Mouse (Mus musculus): Measurements from ENCODE around the gene Tut1. TPM values are rescaled to one million over a fixed set of nuclear protein-coding genes. Genes with fewer than 3 reads are reported as not detected.
"Not testable (repeated sequence)": the region's sequence is repeated elsewhere in the genome, so short reads cannot be mapped to it uniquely, and the experiment has no call there.

Gene Tut1
- polyA plus RNA-seq, 1 experiment: 19.1 TPM

- Histone ChIP-seq H3K4me1 (ENCODE audit: control insufficient read depth, insufficient read depth, low read length) (peaks cover 1% of the 10 kb centered on the region), H3K4me3 (replicated peaks; ENCODE audit: control insufficient read depth, low read depth, low read length) (no peak overlapping the region), H3K27ac (ENCODE audit: control insufficient read depth, insufficient read depth, low read depth, low read length, poor library complexity) (no peak overlapping the region)
- 81% methylated on average over 10 of the region's 10 CpGs for WGBS
- TF ChIP-seq CTCF (IDR thresholded peaks at IDR 0.05; ENCODE audit: control insufficient read depth, insufficient read depth, low read length): no peak
- no peak for TF ChIP-seq POLR2A (IDR thresholded peaks at IDR 0.05; ENCODE audit: borderline replicate concordance, control insufficient read depth, low read depth, low read length)
These were observed 41.4 kb downstream of the Tut1 start for GRCm38 (mm10) chr19:8994813-8995607.

GRCm38 (mm10) chr19:8996601-8997000 lies 43.0 kb downstream of the Tut1 start:
- Histone ChIP-seq H3K27ac (ENCODE audit: control insufficient read depth, insufficient read depth, low read depth, low read length, poor library complexity) (no peak overlapping the region), H3K4me1 (ENCODE audit: control insufficient read depth, insufficient read depth, low read length) (peaks cover 1% of the 10 kb centered on the region; the same call in 1 of the 2 replicates)

GRCm38 (mm10) chr19:8997546-8997945 lies 43.9 kb downstream of the Tut1 start:
- Histone ChIP-seq H3K4me1 (ENCODE audit: control insufficient read depth, insufficient read depth, low read length) (peaks cover 1% of the 10 kb centered on the region; the same call in 1 of the 2 replicates), H3K4me3 (replicated peaks; ENCODE audit: control insufficient read depth, low read depth, low read length) (no peak overlapping the region), H3K27ac (ENCODE audit: control insufficient read depth, insufficient read depth, low read depth, low read length, poor library complexity) (0 out of 2 replicates have a peak overlapping the region, but pooled peaks have one; percentile 2)
- TF ChIP-seq CTCF (IDR thresholded peaks at IDR 0.05; ENCODE audit: control insufficient read depth, insufficient read depth, low read length) (no peak), POLR2A (IDR thresholded peaks at IDR 0.05; ENCODE audit: borderline replicate concordance, control insufficient read depth, low read depth, low read length) (no peak)
- 21% methylated on average over 4 of the region's 4 CpGs for WGBS

More at GRCm38 (mm10) chr19:8996601-8997000, 43.0 kb downstream of the Tut1 start:
- H3K4me3 ChIP-seq (replicated peaks; ENCODE audit: control insufficient read depth, low read depth, low read length): no peak overlapping the region
- whole genome bisulfite sequencing: 87% methylated on average over 6 of the region's 6 CpGs
- TF ChIP-seq CTCF (IDR thresholded peaks at IDR 0.05; ENCODE audit: control insufficient read depth, insufficient read depth, low read length) (no peak), POLR2A (IDR thresholded peaks at IDR 0.05; ENCODE audit: borderline replicate concordance, control insufficient read depth, low read depth, low read length) (no peak)

- no peak overlapping the region for H3K27ac ChIP-seq (ENCODE audit: control insufficient read depth, insufficient read depth, low read depth, low read length, poor library complexity)
- no peak for TF ChIP-seq CTCF (IDR thresholded peaks at IDR 0.05; ENCODE audit: control insufficient read depth, insufficient read depth, low read length)
- no peak for TF ChIP-seq POLR2A (IDR thresholded peaks at IDR 0.05; ENCODE audit: borderline replicate concordance, control insufficient read depth, low read depth, low read length)
- H3K4me1 ChIP-seq (ENCODE audit: control insufficient read depth, insufficient read depth, low read length): no peaks in the 10 kb centered on the region
- WGBS: 74% methylated on average over 6 of the region's 6 CpGs
- no peak overlapping the region for H3K4me3 ChIP-seq (replicated peaks; ENCODE audit: control insufficient read depth, low read depth, low read length)
These were observed 44.9 kb downstream of the Tut1 start for GRCm38 (mm10) chr19:8998546-8998945.

DNA sequence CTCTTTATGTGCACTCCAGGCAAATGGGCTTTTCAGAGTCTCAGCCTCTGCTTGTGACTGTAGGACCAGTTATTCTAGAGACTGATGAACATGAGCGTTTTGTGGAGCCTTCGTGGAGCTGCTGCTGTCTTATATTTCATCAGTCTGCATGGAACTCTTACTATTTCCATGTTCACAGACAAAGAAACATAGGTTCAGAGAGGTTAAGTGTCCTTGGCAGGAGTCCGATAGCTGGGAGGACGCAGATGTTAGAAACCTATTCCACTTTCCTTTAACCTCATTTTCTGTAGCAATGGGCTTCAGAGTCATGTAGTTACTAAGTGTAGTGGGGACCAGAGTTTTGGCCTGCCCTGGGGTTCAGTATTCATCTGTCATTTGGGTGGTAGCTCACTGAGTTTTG lies 45.6 kb downstream of the Tut1 start:
- Histone ChIP-seq H3K27ac (ENCODE audit: control insufficient read depth, insufficient read depth, low read depth, low read length, poor library complexity) (no peak overlapping the region), H3K4me1 (ENCODE audit: control insufficient read depth, insufficient read depth, low read length) (no peaks in the 10 kb centered on the region), H3K4me3 (replicated peaks; ENCODE audit: control insufficient read depth, low read depth, low read length) (no peak overlapping the region)
- TF ChIP-seq POLR2A (IDR thresholded peaks at IDR 0.05; ENCODE audit: borderline replicate concordance, control insufficient read depth, low read depth, low read length) (no peak), CTCF (IDR thresholded peaks at IDR 0.05; ENCODE audit: control insufficient read depth, insufficient read depth, low read length) (no peak)
- WGBS: 83% methylated on average over 4 of the region's 4 CpGs

GRCm38 (mm10) chr19:9006915-9007314 lies 53.3 kb downstream of the Tut1 start:
- WGBS: 82% methylated on average over 2 of the region's 2 CpGs
- not testable (repeated sequence) for H3K4me1 ChIP-seq (ENCODE audit: control insufficient read depth, insufficient read depth, low read length); H3K4me3 ChIP-seq (replicated peaks; ENCODE audit: control insufficient read depth, low read depth, low read length); H3K27ac ChIP-seq (ENCODE audit: control insufficient read depth, insufficient read depth, low read depth, low read length, poor library complexity)

Other genes starting within 250 kb of the Tut1 start
- gene Slc3a2, start 230.5 kb upstream of the Tut1 start, polyA plus RNA-seq (2011; ENCODE audit: insufficient read depth, insufficient read length, low replicate concordance, missing spikeins): 58.4 and 65.7 TPM in 2 replicates
- 40.8 and 121 TPM in 2 replicates for gene Wdr74, start 218.0 kb upstream of the Tut1 start, polyA plus RNA-seq (2011; ENCODE audit: insufficient read depth, insufficient read length, low replicate concordance, missing spikeins)
- gene 1700092M07Rik, start 213.1 kb upstream of the Tut1 start, polyA plus RNA-seq (2011; ENCODE audit: insufficient read depth, insufficient read length, low replicate concordance, missing spikeins): 3.4 and 3.7 TPM in 2 replicates
- 62.1 and 83.9 TPM in 2 replicates for gene Stx5a, start 212.4 kb upstream of the Tut1 start, polyA plus RNA-seq (2011; ENCODE audit: insufficient read depth, insufficient read length, low replicate concordance, missing spikeins)
- 488 and 589 TPM in 2 replicates for gene Nxf1, start 196.8 kb upstream of the Tut1 start, polyA plus RNA-seq (2011; ENCODE audit: insufficient read depth, insufficient read length, low replicate concordance, missing spikeins)
- gene Tmem223, start 182.9 kb upstream of the Tut1 start, polyA plus RNA-seq (2011; ENCODE audit: insufficient read depth, insufficient read length, low replicate concordance, missing spikeins): 27.1 and 53.1 TPM in 2 replicates
- 52.1 and 62.1 TPM in 2 replicates for gene Tmem179b, start 179.4 kb upstream of the Tut1 start, polyA plus RNA-seq (2011; ENCODE audit: insufficient read depth, insufficient read length, low replicate concordance, missing spikeins)
- 6.4 and 14.7 TPM in 2 replicates for gene Taf6l, start 167.4 kb upstream of the Tut1 start, polyA plus RNA-seq (2011; ENCODE audit: insufficient read depth, insufficient read length, low replicate concordance, missing spikeins)
- 38.0 and 61.1 TPM in 2 replicates for gene Polr2g, start 155.3 kb upstream of the Tut1 start, polyA plus RNA-seq (2011; ENCODE audit: insufficient read depth, insufficient read length, low replicate concordance, missing spikeins)
- 1.1 and 3.0 TPM in 2 replicates for gene Zbtb3, start 151.3 kb upstream of the Tut1 start, polyA plus RNA-seq (2011; ENCODE audit: insufficient read depth, insufficient read length, low replicate concordance, missing spikeins)
- gene Ttc9c, start 134.5 kb upstream of the Tut1 start, polyA plus RNA-seq (2011; ENCODE audit: insufficient read depth, insufficient read length, low replicate concordance, missing spikeins): 18.1 and 20.3 TPM in 2 replicates
- 62.2 and 84.9 TPM in 2 replicates for gene Hnrnpul2, start 133.8 kb upstream of the Tut1 start, polyA plus RNA-seq (2011; ENCODE audit: insufficient read depth, insufficient read length, low replicate concordance, missing spikeins)
- gene AC129217.1, start 124.1 kb upstream of the Tut1 start, polyA plus RNA-seq (2011; ENCODE audit: insufficient read depth, insufficient read length, low replicate concordance, missing spikeins): 6.4 and 8.2 TPM in 2 replicates
- 19.8 and 46.2 TPM in 2 replicates for gene Bscl2, start 116.4 kb upstream of the Tut1 start, polyA plus RNA-seq (2011; ENCODE audit: insufficient read depth, insufficient read length, low replicate concordance, missing spikeins)
- 1.5 TPM in 1 of 2 replicates, not detected in the other for gene Gng3, start 114.7 kb upstream of the Tut1 start, polyA plus RNA-seq (2011; ENCODE audit: insufficient read depth, insufficient read length, low replicate concordance, missing spikeins)
- gene Lrrn4cl, start 103.1 kb upstream of the Tut1 start, polyA plus RNA-seq (2011; ENCODE audit: insufficient read depth, insufficient read length, low replicate concordance, missing spikeins): 0.40 and 0.62 TPM in 2 replicates
- gene Ubxn1, start 82.4 kb upstream of the Tut1 start, polyA plus RNA-seq (2011; ENCODE audit: insufficient read depth, insufficient read length, low replicate concordance, missing spikeins): 110 and 112 TPM in 2 replicates
- gene Uqcc3, start 72.9 kb upstream of the Tut1 start, polyA plus RNA-seq (2011; ENCODE audit: insufficient read depth, insufficient read length, low replicate concordance, missing spikeins): 25.7 and 27.0 TPM in 2 replicates
- 1.6 and 2.1 TPM in 2 replicates for gene Lbhd1, start 70.1 kb upstream of the Tut1 start, polyA plus RNA-seq (2011; ENCODE audit: insufficient read depth, insufficient read length, low replicate concordance, missing spikeins)
- not detected in 2 replicates for gene Gm49403, start 69.9 kb upstream of the Tut1 start, polyA plus RNA-seq (2011; ENCODE audit: insufficient read depth, insufficient read length, low replicate concordance, missing spikeins)
- gene 1810009A15Rik, start 65.0 kb upstream of the Tut1 start, polyA plus RNA-seq (2011; ENCODE audit: insufficient read depth, insufficient read length, low replicate concordance, missing spikeins): 50.8 and 83.6 TPM in 2 replicates
- gene Gm49416, start 64.9 kb upstream of the Tut1 start, polyA plus RNA-seq (2011; ENCODE audit: insufficient read depth, insufficient read length, low replicate concordance, missing spikeins): not detected in 2 replicates
- 6.7 and 12.1 TPM in 2 replicates for gene Ints5, start 60.8 kb upstream of the Tut1 start, polyA plus RNA-seq (2011; ENCODE audit: insufficient read depth, insufficient read length, low replicate concordance, missing spikeins)
- gene Ganab, start 55.8 kb upstream of the Tut1 start, polyA plus RNA-seq (2011; ENCODE audit: insufficient read depth, insufficient read length, low replicate concordance, missing spikeins): 41.4 and 61.7 TPM in 2 replicates
- 45.8 and 58.5 TPM in 2 replicates for gene B3gat3, start 33.5 kb upstream of the Tut1 start, polyA plus RNA-seq (2011; ENCODE audit: insufficient read depth, insufficient read length, low replicate concordance, missing spikeins)
- 3.6 and 9.7 TPM in 2 replicates for gene Rom1, start 24.5 kb upstream of the Tut1 start, polyA plus RNA-seq (2011; ENCODE audit: insufficient read depth, insufficient read length, low replicate concordance, missing spikeins)
- 31.1 and 54.7 TPM in 2 replicates for gene Eml3, start 24.3 kb upstream of the Tut1 start, polyA plus RNA-seq (2011; ENCODE audit: insufficient read depth, insufficient read length, low replicate concordance, missing spikeins)
- gene Mta2, start 12.0 kb upstream of the Tut1 start, polyA plus RNA-seq (2011; ENCODE audit: insufficient read depth, insufficient read length, low replicate concordance, missing spikeins): 67.4 and 91.6 TPM in 2 replicates
- 129 and 224 TPM in 2 replicates for gene Eef1g, start 13.2 kb downstream of the Tut1 start, polyA plus RNA-seq (2011; ENCODE audit: insufficient read depth, insufficient read length, low replicate concordance, missing spikeins)
- 17.4 and 40.1 TPM in 2 replicates for gene Ahnak, start 35.4 kb downstream of the Tut1 start, polyA plus RNA-seq (2011; ENCODE audit: insufficient read depth, insufficient read length, low replicate concordance, missing spikeins)
- 37.7 TPM in 1 of 2 replicates, not detected in the other for gene Scgb1a1, start 134.1 kb downstream of the Tut1 start, polyA plus RNA-seq (2011; ENCODE audit: insufficient read depth, insufficient read length, low replicate concordance, missing spikeins)
- 8.9 and 12.4 TPM in 2 replicates for gene Asrgl1, start 181.8 kb downstream of the Tut1 start, polyA plus RNA-seq (2011; ENCODE audit: insufficient read depth, insufficient read length, low replicate concordance, missing spikeins)